Mouse (Mus musculus) mature B cell (primary cell): Measurements from ENCODE around the gene Krt6b.
"Not testable (repeated sequence)": the region's sequence is repeated elsewhere in the genome, so short reads cannot be mapped to it uniquely, and the experiment has no call there.

Experiments used
- in situ Hi-C: fragments of 300-500 bp; cut with MboI; formaldehyde crosslinking; loops from 2 replicates; pipeline ENCODE4 v1.14.3; 2019

Krt6b gene

GRCm38 (mm10) chr15:101680187-101680586 is at the start of gene Krt6b:
Gene Krt6b, minus strand, starts transcription at chr15:101680287.
- in situ Hi-C loops: no loop called here

- in situ Hi-C loops: no loop called here
Observed at GRCm38 (mm10) chr15:101724686-101725085, 44.6 kb upstream of the Krt6b start.

GRCm38 (mm10) chr15:101715831-101716230 is 35.7 kb upstream of the Krt6b start:
- in situ Hi-C loops: no loop called here

- in situ Hi-C loops: no loop called here
Observed at GRCm38 (mm10) chr15:101714356-101714755, 34.3 kb upstream of the Krt6b start.

- in situ Hi-C loops: no loop called here
Observed at GRCm38 (mm10) chr15:101713731-101714130, 33.6 kb upstream of the Krt6b start.

- in situ Hi-C loops: no loop called here
Observed at GRCm38 (mm10) chr15:101712720-101713119, 32.6 kb upstream of the Krt6b start, which contains the start of gene Krt5. Gene Krt5, minus strand, starts transcription at chr15:101712898.

GRCm38 (mm10) chr15:101708683-101709082 is 28.6 kb upstream of the Krt6b start:
- in situ Hi-C loops: no loop called here

GRCm38 (mm10) chr15:101707454-101707853 is 27.4 kb upstream of the Krt6b start:
- in situ Hi-C loops: no loop called here

- in situ Hi-C loops: no loop called here
Observed at GRCm38 (mm10) chr15:101704066-101704465, 24.0 kb upstream of the Krt6b start.

- in situ Hi-C loops: no loop called here
Observed at GRCm38 (mm10) chr15:101702380-101702779, 22.3 kb upstream of the Krt6b start.

GRCm38 (mm10) chr15:101699866-101700265 is 19.8 kb upstream of the Krt6b start:
- in situ Hi-C loops: no loop called here

GRCm38 (mm10) chr15:101699192-101699591 is 19.1 kb upstream of the Krt6b start:
- in situ Hi-C loops: no loop called here

- in situ Hi-C loops: no loop called here
Observed at GRCm38 (mm10) chr15:101697326-101698188, 17.5 kb upstream of the Krt6b start.

- in situ Hi-C loops: no loop called here
Observed at GRCm38 (mm10) chr15:101694207-101694606, 14.1 kb upstream of the Krt6b start, which contains the start of gene Krt6a. Gene Krt6a, minus strand, starts transcription at chr15:101694307.

- in situ Hi-C loops: not testable (repeated sequence)
Observed at GRCm38 (mm10) chr15:101690460-101690859, 10.4 kb upstream of the Krt6b start.

- in situ Hi-C loops: no loop called here
Observed at GRCm38 (mm10) chr15:101688161-101688560, 8.1 kb upstream of the Krt6b start.

GRCm38 (mm10) chr15:101675978-101676377 is 4.1 kb downstream of the Krt6b start:
- in situ Hi-C loops: no loop called here

GRCm38 (mm10) chr15:101652736-101653265 is 27.3 kb downstream of the Krt6b start:
- in situ Hi-C loops: no loop called here

GRCm38 (mm10) chr15:101647280-101647679 is 32.8 kb downstream of the Krt6b start, which contains the start of gene Gm5478:
Gene Gm5478, minus strand, starts transcription at chr15:101647380.
- in situ Hi-C loops: no loop called here

- in situ Hi-C loops: no loop called here
Observed at GRCm38 (mm10) chr15:101627884-101628283, 52.2 kb downstream of the Krt6b start, which contains the start of gene Gm5414. Gene Gm5414, minus strand, starts transcription at chr15:101628188.
